In genomic region chr10:59879255-59880028, GRCm38 (mm10) we compare ENCODE assay signal across 8 mouse cellular contexts. TPM values are rescaled to one million over a fixed set of nuclear protein-coding genes. Genes with fewer than 3 reads are reported as not detected.
DNase-seq lines count a peak whose midpoint lies in the region; ATAC-seq and TF ChIP-seq lines count a peak whose summit lies in the region.

TSS of gene Dnajb12 (plus strand) at chr10:59879556.

- peak within 1 kb of the TSS; percentile 89 for H3K4me2 ChIP-seq in embryonic facial prominence, embryonic 13.5 days
- peak within 1 kb of the TSS; percentile 69 for H3K4me2 ChIP-seq in limb, embryonic 14.5 days (replicated peaks; ENCODE audit: low read depth, low read length, severe bottlenecking)
- H3K4me2 ChIP-seq in midbrain, postnatal 0 days (ENCODE audit: low read depth, low read length, poor library complexity, severe bottlenecking): peak within 1 kb of the TSS; percentile 58

- no peaks in the 10 kb centered on the region for H3K27me3 ChIP-seq in embryonic facial prominence, embryonic 13.5 days
- no peaks in the 10 kb centered on the region for H3K27me3 ChIP-seq in limb, embryonic 14.5 days (ENCODE audit: control insufficient read depth, insufficient read depth, low read length)
- H3K27me3 ChIP-seq in midbrain, postnatal 0 days (ENCODE audit: insufficient read depth, low read length): no peaks in the 10 kb centered on the region

- WGBS in embryonic facial prominence, embryonic 13.5 days: under 1% methylated on average over 80 of the region's 80 CpGs
- under 1% methylated on average over 73 of the region's 80 CpGs for WGBS in limb, embryonic 14.5 days
- WGBS in midbrain, postnatal 0 days: under 1% methylated on average over 79 of the region's 80 CpGs

- H3K4me3 ChIP-seq in embryonic facial prominence, embryonic 13.5 days: peak within 1 kb of the TSS; percentile 89
- H3K4me3 ChIP-seq in limb, embryonic 14.5 days (replicated peaks; ENCODE audit: low read length): peak within 1 kb of the TSS; percentile 66
- peak within 1 kb of the TSS; percentile 79 for H3K4me3 ChIP-seq in midbrain, postnatal 0 days (ENCODE audit: low read depth, low read length)

- H3K9me3 ChIP-seq in embryonic facial prominence, embryonic 13.5 days: no peaks in the 10 kb centered on the region
- H3K9me3 ChIP-seq in limb, embryonic 14.5 days (ENCODE audit: control insufficient read depth, low read length): no peaks in the 10 kb centered on the region
- no peaks in the 10 kb centered on the region for H3K9me3 ChIP-seq in midbrain, postnatal 0 days (ENCODE audit: low read length)

- H3K27ac ChIP-seq in embryonic facial prominence, embryonic 13.5 days: peak within 1 kb of the TSS; percentile 99
- peak within 1 kb of the TSS; percentile 98 for H3K27ac ChIP-seq in limb, embryonic 14.5 days (replicated peaks; ENCODE audit: low read depth, low read length)
- peak within 1 kb of the TSS; percentile 99 for H3K27ac ChIP-seq in midbrain, postnatal 0 days (ENCODE audit: low read depth, low read length)

- peak; percentile 41; the same call in 1 of the 2 replicates for TF ChIP-seq POLR2A in limb, embryonic 14.5 days (IDR thresholded peaks at IDR 0.05; ENCODE audit: borderline replicate concordance, extremely low read depth, insufficient read depth, insufficient read length)

- ATAC-seq in embryonic facial prominence, embryonic 13.5 days (ENCODE audit: insufficient number of reproducible peaks, insufficient read depth, low FRiP score, low TSS enrichment, low read depth): peak; percentile 91
- ATAC-seq in limb, embryonic 14.5 days (ENCODE audit: low FRiP score, low read depth): peak; percentile 95
- peak; percentile 94 for ATAC-seq in midbrain, postnatal 0 days (ENCODE audit: low FRiP score)

- H3K36me3 ChIP-seq in embryonic facial prominence, embryonic 13.5 days: peaks cover 13% of the 10 kb centered on the region
- H3K36me3 ChIP-seq in limb, embryonic 14.5 days (ENCODE audit: control insufficient read depth, insufficient read depth, low read length): 0 out of 2 replicates have a peak, but pooled peaks cover 3% of the 10 kb centered on the region
- H3K36me3 ChIP-seq in midbrain, postnatal 0 days (ENCODE audit: insufficient read depth, low read length): no peaks in the 10 kb centered on the region

- TF ChIP-seq CTCF in midbrain, postnatal 0 days (IDR thresholded peaks at IDR 0.05): peak; percentile 16

- H3K9ac ChIP-seq in embryonic facial prominence, embryonic 13.5 days: peak within 1 kb of the TSS; percentile 92
- H3K9ac ChIP-seq in limb, embryonic 14.5 days (ENCODE audit: low read depth, low read length, severe bottlenecking): peak within 1 kb of the TSS; percentile 91
- H3K9ac ChIP-seq in midbrain, postnatal 0 days (replicated peaks; ENCODE audit: low read length, poor library complexity, severe bottlenecking): peak within 1 kb of the TSS; percentile 97

- DNase-seq in 3134 (ENCODE audit: extremely low read depth, insufficient read length, low spot score): peak; percentile 95
- peak; percentile 95 to 96 for DNase-seq in adrenal gland, postnatal 36 days
- peak; percentile 94 for DNase-seq in heart, adult 8-10 months (ENCODE audit: low spot score)
- peak; percentile 95 for DNase-seq in kidney, adult 9 months
- peak; percentile 97 for DNase-seq in limb, embryonic 14.5 days (ENCODE audit: low spot score)
- peak; percentile 97 for DNase-seq in midbrain, postnatal 0 days (ENCODE audit: low spot score)
- peak; percentile 83 to 87 for DNase-seq in spleen, postnatal 14 days (ENCODE audit: low spot score in 2 of 2)

- peaks cover 16% of the 10 kb centered on the region for H3K4me1 ChIP-seq in embryonic facial prominence, embryonic 13.5 days
- peaks cover 11% of the 10 kb centered on the region; the same call in 1 of the 2 replicates for H3K4me1 ChIP-seq in limb, embryonic 14.5 days (ENCODE audit: control insufficient read depth, insufficient read depth, low read length)
- peaks cover 3% of the 10 kb centered on the region; the same call in 1 of the 2 replicates for H3K4me1 ChIP-seq in midbrain, postnatal 0 days (ENCODE audit: insufficient read depth, low read length)

RNA-seq across cellular contexts. Expression of gene Dnajb12, which starts in this region (rescaled TPM):
- 10 to 100 TPM; 51.3 to 62.5 TPM for total RNA-seq in adrenal gland, postnatal 36 days (2021)
- 20.5 and 20.7 TPM in 2 replicates for polyA plus RNA-seq in embryonic facial prominence, embryonic 13.5 days (2015; fragmentation: Nextera tagmentation; extraction: Ambion mirVana)
- total RNA-seq in heart, adult 8-10 months (2022): 10 to 100 TPM; 38.1 to 44.8 (median 44.4) TPM
- polyA plus RNA-seq in limb, embryonic 14.5 days (2012; rRNA removed): 34.1 and 37.1 TPM in 2 replicates
- polyA plus RNA-seq in limb, embryonic 14.5 days (2014; fragmentation: Nextera tagmentation; extraction: Ambion mirVana): 26.0 and 26.3 TPM in 2 replicates
- 47.9 and 51.6 TPM in 2 replicates for total RNA-seq in midbrain, postnatal 0 days (2014; rRNA removed)
- polyA plus RNA-seq in midbrain, postnatal 0 days (2015; fragmentation: Nextera tagmentation; extraction: Ambion mirVana): 25.7 and 26.3 TPM in 2 replicates

Comparison
In these comparisons a context has a peak if more than half of its experiments do, and no peak if none do; other contexts are left out.
1. Peak in every context shown above with its lines: DNase-seq, ATAC-seq, H3K4me3 ChIP-seq and H3K27ac ChIP-seq.